Mouse (Mus musculus) urinary bladder, postnatal 14 days (tissue): Measurements from ENCODE around the gene Wdfy1.

Experiments
- DNase-seq: peaks from one replicate; pipeline ENCODE4 v3.0.0; 2021; ENCODE audit warnings: low spot score

Wdfy1 gene

GRCm38 (mm10) chr1:79761106-79761916 is 14.6 kb downstream of the Wdfy1 start:
- peak; percentile 83 for DNase-seq

DNA sequence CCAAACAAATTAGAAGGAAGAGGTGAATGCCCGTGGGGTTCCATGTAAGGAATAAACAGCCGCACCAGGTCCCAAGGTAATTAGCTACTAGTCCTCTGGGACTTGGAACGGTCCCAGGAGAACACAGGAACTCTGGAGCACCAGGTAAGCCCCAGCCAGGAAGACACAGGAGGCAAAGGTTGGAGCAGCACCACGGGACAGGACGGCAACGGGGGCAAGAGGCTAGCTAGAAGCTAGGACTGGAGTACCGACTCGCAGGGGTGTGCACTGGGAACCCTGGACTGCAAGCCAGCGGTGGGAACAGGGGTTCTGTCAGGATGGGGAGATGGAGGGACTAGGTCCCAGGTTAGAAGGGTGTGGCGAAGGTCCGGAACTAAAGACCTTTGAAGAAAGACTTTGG is 15.3 kb downstream of the Wdfy1 start:
- DNase-seq = no peak

GRCm38 (mm10) chr1:79759436-79759972 is 16.4 kb downstream of the Wdfy1 start:
- DNase-seq = no peak

- no peak for DNase-seq
Measured at GRCm38 (mm10) chr1:79759006-79759405, 16.9 kb downstream of the Wdfy1 start.

GRCm38 (mm10) chr1:79757597-79757996 is 18.3 kb downstream of the Wdfy1 start:
- DNase-seq = no peak

DNA sequence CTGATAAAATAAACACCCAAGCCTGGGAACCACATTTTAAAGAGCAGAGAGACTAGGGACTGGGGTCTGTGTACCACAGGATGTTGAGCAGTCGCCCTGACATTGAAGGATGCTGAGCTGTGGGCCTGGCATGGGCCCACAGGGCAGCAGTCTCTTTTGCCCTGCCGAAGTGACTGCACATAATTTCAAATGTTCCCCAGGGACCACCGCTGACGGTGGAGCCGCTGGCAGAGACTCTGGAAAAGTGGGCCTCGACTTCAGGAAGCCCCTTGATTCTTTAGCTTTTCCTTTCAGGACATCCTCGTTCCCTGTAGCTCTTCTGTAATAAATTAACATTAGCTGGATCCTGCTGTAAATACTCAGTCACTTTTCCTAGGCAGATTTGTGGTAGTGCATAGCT is 18.8 kb downstream of the Wdfy1 start:
- DNase-seq = no peak

GRCm38 (mm10) chr1:79756417-79756816 is 19.5 kb downstream of the Wdfy1 start:
- DNase-seq = no peak

DNA sequence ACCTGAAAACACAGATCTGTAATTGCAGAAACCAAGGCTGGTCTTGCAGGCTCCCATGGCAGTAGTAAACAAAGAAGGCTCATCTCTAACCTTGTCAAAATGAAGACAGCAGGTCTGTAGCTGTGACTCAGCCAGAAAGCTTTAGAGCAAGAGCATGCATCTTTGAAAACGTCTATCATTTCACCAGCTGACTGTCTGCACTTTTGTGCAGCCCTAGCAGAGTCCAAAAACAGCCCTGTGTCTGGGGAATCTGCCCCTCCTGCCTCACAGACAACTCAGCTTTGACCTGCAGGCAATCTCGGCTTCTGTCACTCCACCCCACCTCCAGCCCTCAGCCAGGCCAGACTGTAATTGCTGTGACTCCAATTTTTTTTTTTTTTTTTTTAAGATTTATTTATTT is 20.6 kb downstream of the Wdfy1 start:
- no peak for DNase-seq

DNA sequence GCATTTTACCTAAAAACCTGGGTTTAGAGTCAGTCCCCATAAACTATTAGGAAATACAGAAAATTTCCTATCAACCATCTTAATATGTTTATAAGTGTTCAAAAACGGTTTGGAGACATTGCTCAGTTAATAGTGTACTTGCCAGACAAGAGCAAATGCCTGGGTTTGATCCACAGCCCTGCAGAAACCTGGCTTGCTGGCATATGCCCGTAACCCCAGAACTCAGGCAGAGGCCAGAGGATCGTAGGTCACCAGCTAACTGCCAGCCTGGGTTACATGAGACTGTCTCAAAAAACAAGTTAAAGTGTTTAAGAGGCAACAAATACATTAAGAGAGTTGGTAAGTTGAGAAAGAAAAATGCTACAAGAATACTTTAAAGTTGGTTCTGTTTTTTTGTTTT is 21.0 kb downstream of the Wdfy1 start:
- DNase-seq = no peak

- no peak for DNase-seq
Measured at GRCm38 (mm10) chr1:79753456-79753855, 22.5 kb downstream of the Wdfy1 start.

DNA sequence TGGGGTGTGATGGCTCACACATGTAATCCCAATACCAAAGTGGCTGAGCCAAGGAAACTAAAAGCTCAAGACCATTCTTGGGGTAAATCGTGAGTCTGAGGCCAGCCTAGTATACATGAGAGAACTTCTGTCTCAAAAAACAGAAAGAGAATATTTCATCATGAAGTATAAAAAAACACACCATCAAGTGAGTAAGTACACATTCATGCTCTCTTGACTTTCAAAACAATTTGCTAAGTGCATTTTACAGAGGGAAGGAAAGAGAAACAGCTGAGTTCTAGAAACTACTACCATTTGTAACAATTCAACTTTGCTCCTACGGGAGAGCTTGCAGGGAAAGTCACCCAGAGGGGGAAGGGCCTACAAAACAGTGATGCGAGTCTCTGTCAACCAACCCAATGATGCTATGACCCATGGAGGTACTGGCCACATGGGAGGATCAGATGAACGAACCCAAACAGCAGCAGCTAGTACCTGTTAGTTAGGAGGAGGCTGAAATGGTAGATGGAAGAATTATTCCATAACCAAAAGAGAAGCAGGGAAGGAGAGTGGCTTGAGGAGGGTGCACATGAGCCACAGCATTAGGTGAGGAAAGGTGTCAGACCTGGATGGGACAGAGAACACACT is 23.1 kb downstream of the Wdfy1 start:
- DNase-seq = no peak

DNA sequence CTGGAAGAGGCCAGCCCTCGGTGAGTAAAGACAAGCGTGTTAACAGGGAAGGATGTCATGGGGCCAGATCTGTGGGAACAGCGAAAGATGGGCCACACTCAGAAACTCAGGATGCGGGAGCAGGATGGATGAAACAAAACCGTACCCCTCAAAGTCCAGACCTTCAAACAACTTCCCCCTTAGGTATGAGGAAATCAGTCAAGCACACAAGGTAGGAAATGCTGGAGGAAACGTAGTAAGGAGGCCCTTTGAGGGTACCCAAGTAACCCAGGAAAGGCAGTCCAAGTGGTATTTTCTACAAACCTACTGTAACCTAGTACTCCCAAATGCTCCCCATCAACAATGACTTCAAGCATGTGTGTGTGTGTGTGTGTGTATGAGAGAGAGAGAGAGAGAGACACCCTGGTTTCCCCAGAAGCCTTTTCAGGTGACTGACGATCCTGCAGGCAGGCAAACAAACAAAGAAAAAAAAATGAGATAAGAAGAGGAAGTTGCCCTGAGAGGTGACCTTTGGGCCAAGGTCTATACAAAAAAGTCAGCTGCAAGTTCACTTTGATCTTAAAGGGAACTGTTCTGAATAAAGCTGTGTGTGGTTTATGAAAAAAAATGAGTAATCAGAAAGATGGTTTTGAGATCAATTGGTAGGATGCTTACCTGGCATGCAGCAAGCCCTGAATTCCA is 23.8 kb downstream of the Wdfy1 start:
- DNase-seq = no peak

DNA sequence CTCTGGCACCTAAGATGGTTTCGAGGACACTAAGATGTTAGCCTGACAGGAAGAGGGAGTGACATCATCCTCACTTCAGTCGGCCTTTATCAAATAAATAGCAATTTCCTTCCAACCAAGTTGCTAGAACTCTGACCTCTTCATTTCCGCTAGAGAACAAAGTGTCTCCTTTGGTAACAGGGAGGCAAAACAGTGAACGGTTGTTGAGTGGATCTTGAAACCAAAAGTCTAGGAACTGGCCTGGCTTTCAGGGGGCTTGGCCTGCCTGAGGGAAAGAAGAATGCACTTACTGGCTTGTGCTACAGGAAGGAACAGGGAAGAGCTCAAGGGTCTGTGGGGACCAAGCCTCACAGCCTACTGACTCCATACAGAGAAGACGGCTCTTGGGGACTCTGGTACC is 24.8 kb downstream of the Wdfy1 start:
- DNase-seq = no peak

DNA sequence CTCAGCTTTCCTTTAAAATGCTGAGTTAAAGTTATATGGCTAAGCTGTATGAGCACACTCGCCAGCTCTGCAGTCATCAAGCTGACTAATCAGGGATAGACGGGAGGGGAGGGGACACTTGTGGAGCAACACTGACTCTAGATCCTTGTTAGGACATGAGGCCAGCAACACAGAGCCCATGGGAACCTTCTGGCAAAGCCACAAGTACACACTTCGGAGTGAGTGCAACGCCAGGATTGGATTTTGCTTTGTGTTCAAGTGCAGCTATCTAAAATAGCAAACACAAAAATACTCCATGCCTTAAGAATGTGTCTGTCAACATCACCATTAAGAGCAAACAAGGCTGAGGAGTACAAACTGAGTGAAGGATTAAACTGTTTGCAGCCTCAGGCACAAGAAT is 29.9 kb downstream of the Wdfy1 start:
- DNase-seq = peak; percentile 42

- no peak for DNase-seq
Measured at GRCm38 (mm10) chr1:79743385-79743784, 32.6 kb downstream of the Wdfy1 start.

DNA sequence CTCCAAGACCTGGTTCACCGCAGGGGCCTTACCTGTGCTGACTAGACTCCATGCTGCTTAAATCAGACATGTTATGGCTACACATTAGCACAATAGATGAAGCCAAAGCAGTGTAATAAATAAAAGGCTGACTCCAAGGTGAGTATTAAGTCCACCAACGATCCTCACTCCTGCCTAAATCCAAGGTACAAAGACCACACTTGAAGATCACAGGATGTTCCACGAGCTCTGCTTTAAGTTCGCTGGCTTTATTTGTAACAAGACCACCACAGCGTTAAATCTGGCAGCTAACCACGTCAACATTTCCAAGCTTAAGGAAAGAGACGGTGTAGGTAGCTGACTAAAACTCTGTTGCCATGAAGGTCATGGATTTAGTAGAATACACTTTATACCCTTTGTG is 33.0 kb downstream of the Wdfy1 start:
- DNase-seq = no peak

- no peak for DNase-seq
Measured at GRCm38 (mm10) chr1:79741002-79741401, 34.9 kb downstream of the Wdfy1 start.

DNA sequence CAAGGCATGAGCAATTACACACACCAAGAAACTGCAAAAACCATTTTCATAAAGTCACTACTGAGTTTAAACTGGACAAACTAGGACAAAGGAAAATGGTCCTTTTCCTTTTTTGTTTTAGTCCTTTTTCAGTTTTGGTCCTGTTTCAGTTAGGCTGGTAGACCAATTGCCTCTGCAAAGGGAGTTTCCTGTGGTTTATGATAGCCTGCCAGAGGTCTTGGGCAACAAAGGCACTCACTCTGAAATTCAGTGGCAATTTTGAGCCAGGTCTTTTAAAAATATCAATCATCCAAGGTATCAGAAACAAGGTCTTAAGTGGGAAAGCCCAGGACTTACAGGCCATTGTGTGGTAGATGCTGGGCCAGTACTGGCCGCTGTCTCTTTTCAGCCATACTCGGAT is 36.2 kb downstream of the Wdfy1 start:
- no peak for DNase-seq

DNA sequence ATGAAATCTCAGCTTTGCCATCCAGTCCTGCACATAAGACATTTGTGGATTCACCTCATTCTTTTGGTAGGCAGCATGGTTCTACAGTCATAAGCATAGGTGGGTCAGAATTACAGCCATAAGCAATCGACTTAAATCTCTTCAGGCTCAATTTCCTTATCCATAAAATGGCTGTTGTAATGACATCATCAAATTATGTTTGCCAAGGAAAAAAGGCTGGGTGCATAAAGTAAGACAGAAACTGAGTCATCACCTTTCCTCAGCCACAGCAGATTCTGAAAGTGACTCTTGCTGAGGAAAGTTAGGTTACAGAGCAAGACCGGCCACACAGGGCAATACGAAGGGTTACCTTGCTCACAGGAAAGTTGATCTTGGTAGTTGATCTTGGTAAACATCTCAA is 39.5 kb downstream of the Wdfy1 start:
- no peak for DNase-seq

- no peak for DNase-seq
Measured at GRCm38 (mm10) chr1:79734794-79735193, 41.1 kb downstream of the Wdfy1 start.

- no peak for DNase-seq
Measured at GRCm38 (mm10) chr1:79714152-79714923, 61.6 kb downstream of the Wdfy1 start.

- no peak for DNase-seq
Measured at GRCm38 (mm10) chr1:79713081-79713480, 62.9 kb downstream of the Wdfy1 start.
